Mouse (Mus musculus) kidney, postnatal 4 days (tissue): ENCODE data around the gene Cntnap4.

Experiments
- DNase-seq, 2 experiments: peaks; one replicate each; pipeline ENCODE4 v3.0.0; 2021; ENCODE audit warnings: mixed read lengths in 2 of 2

The Cntnap4 gene

GRCm38 (mm10) chr8:112569471-112570141 is at the start of gene Cntnap4:
TSS of gene Cntnap4 (plus strand) at chr8:112570043.
- DNase-seq: peak; percentile 13 to 26

DNA sequence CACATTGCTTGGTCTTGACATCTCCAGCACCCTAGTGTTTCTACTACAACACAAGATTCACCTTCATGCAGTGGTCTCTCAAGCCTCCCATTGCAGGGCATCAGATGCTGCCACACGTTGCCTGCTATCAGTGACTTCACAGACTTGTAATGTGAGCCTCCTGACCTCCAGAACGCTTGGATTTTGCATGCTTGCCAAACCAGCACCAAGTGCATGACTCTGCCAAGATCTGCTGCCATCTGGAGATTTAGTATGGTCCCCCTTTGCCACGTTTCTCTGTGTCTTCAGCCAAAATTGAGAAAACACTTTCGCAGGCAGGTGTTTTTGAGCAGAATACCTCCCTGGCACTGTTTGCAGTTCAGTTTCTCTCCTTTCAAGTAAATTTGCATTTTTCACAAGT is 12.5 kb upstream of the Cntnap4 start:
- DNase-seq: no peak

- no peak for DNase-seq
These were observed 698 bp downstream of the Cntnap4 start for GRCm38 (mm10) chr8:112570541-112570940.

DNA sequence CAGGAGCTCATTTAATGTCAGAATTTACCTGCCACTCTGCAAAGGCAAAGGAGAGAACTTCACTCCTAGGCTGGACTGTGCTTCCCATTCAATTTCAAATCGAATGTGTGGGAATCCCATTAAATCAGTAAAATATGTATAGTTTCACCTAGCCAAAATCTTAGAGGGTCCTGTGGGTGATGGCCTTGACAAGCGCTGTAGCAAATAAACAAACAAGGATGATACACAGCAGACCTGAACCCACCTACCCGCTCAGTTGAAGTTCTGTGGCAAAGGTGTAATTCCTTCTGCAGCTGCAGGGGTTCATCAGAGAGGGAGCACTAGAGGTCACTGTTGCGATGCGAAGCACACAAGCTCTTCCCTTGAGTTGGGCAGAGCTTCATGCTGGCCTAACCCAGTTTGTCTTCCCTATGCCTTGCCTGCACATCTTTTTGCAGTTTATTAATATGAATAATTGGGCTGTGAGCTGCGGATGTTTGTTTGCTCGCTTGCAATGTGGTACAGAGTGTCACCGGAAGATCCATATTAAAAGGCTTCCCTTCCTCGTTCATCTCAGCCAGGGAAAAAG is 1.6 kb downstream of the Cntnap4 start:
- peak; percentile 52 to 60 for DNase-seq

- DNase-seq: no peak
These were observed 11.6 kb downstream of the Cntnap4 start for GRCm38 (mm10) chr8:112581473-112581872.

DNA sequence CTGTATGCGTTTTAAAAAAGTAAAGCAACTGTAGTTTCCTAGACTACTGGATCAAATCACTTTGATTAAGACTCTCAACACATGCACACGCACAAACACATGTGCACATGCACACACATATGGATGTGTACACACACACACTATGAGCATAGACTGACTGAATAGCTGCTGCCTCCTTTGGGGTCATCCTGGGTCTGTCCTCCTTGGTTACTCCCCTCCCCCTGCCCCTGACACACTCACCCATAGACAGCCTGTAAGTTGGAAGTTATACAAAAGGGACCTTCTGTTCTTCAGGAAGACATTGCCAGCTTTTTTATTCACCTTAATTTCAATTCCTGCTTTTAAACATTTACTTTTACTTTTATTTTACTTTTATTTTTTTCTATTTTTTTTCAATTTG is 13.6 kb downstream of the Cntnap4 start:
- no peak for DNase-seq

- DNase-seq: peak in 1 of 2 experiments; percentile 8
These were observed 18.7 kb downstream of the Cntnap4 start for GRCm38 (mm10) chr8:112588357-112589051.

- DNase-seq: no peak
These were observed 19.2 kb downstream of the Cntnap4 start for GRCm38 (mm10) chr8:112589052-112589389.

- no peak for DNase-seq
These were observed 26.4 kb downstream of the Cntnap4 start for GRCm38 (mm10) chr8:112596023-112596776.

GRCm38 (mm10) chr8:112599975-112600374 is 30.1 kb downstream of the Cntnap4 start:
- DNase-seq: no peak

GRCm38 (mm10) chr8:112601150-112601549 is 31.3 kb downstream of the Cntnap4 start:
- DNase-seq: no peak

DNA sequence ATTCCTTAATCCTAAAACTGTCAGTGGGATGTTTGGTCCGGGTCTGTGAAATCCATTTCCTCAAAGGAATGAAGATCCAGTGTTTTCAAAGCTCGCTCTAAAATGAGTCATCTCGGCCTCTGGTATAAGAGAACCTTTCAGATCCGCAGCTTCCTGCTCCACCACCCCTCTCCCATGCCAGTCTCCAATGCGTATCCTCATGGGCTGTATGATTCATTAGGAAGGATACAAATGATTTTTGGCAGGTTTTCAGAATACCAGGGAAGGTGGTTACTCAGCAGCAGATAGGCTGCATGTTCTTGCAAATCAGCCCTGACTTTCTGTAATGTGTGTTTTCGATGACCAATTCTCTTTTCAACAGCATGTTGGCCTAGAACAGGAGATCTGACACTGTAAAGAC is 40.3 kb downstream of the Cntnap4 start:
- no peak for DNase-seq

- DNase-seq: no peak
These were observed 58.9 kb downstream of the Cntnap4 start for GRCm38 (mm10) chr8:112628791-112629190.

GRCm38 (mm10) chr8:112652657-112653056 is 82.8 kb downstream of the Cntnap4 start:
- DNase-seq: no peak

- DNase-seq: no peak
These were observed 83.4 kb downstream of the Cntnap4 start for GRCm38 (mm10) chr8:112653276-112653675.

DNA sequence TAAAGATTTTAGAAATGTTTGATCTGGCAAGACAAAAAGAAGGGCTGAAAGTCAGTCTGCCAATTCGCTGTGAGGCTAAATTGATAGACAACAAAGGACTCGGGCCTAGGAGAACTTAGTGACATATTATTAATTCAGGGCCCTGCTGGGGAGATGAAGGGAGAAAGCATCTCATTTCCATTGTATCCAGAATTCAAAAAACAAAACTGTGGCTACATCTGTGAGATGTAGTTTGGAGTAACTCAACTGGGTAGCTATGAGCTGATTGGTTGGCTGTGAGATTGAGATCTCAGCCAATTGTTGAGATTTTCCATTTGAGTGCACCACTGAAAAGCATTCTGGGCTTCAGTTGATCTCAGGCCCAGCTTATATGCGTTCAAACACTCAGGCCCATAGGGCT is 84.2 kb downstream of the Cntnap4 start:
- no peak for DNase-seq

- no peak for DNase-seq
These were observed 94.2 kb downstream of the Cntnap4 start for GRCm38 (mm10) chr8:112664067-112664466.

GRCm38 (mm10) chr8:112674671-112675070 is 104.8 kb downstream of the Cntnap4 start:
- no peak for DNase-seq

GRCm38 (mm10) chr8:112681757-112682156 is 111.9 kb downstream of the Cntnap4 start:
- no peak for DNase-seq

DNA sequence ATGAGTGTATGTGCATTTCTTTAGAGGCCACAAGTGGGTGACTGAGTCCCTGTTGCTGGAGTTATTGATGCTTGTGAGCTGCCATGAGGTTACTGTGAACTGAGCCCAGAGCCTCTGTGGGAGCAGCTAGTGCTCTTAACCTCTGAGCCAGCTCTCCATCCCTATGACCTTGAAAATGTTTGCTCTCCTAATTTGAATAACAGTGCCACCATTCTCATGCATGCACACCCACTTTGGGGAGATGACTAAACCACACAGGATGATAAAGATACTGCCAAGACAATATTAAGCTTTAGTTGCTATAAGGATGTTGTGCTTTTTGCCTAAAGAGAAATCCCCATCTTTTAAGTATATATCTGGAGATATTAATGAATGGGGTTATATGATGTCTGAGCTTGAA is 125.9 kb downstream of the Cntnap4 start:
- DNase-seq: no peak

DNA sequence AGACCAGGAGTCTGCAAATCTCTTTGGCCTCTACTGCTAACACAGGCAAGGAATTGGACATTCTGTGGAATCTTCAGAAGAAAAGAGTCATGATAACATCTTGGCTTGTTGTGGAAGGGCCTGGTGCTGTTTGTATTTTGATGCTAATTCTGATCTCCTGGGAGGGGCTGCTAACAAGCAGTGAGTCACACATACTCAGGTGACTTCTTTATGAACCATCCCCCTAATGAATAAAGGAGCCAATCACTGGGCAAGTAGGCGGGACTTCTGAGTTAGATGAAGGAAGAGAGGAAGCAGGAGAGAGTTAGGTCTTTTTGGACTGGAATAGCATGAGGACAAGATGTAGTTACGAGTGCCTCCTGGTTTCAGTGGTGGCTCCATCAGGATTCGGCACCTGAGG is 128.3 kb downstream of the Cntnap4 start:
- no peak for DNase-seq

- no peak for DNase-seq
These were observed 147.1 kb downstream of the Cntnap4 start for GRCm38 (mm10) chr8:112716982-112717381.

DNA sequence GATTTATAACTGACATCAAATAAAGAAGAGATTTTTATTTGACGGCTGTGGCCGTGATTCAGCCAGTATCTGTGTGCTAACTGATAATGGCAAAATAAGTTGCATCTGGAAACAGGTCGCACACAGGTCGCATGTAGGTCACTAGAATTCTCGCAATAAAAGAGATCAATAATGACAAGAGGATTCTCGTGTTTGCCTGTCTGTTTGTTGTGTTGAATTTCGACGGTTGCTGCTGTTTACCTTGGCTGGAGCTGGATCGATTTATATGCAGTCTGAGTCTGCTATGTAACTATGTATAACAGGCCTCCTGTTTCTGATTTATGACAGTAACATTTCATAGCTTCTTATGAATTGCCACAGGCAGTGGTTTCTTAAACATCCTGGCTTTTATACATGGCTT is 155.1 kb downstream of the Cntnap4 start:
- no peak for DNase-seq
